Mouse (Mus musculus) ES-Bruce4 (cell line): ENCODE measurements around the gene Ugt1a8. TPM values are rescaled to one million over a fixed set of nuclear protein-coding genes. Genes with fewer than 3 reads are reported as not detected.

ENCODE experiments used
- H3K27ac ChIP-seq: 2 replicates; pipeline ENCODE4 v1.5.1; 2012; ENCODE audit warnings: low read length, inconsistent platforms; ENCODE audit not compliant: insufficient read depth
- H3K27me3 ChIP-seq: 2 replicates; pipeline ENCODE4 v1.6.1; 2012; ENCODE audit warnings: mild to moderate bottlenecking, low read length, inconsistent platforms; ENCODE audit not compliant: control insufficient read depth, poor library complexity, insufficient read depth, severe bottlenecking
- H3K36me3 ChIP-seq: 2 replicates; pipeline ENCODE4 v1.6.1; 2012; ENCODE audit warnings: inconsistent platforms, mild to moderate bottlenecking, low read length, moderate library complexity; ENCODE audit not compliant: control insufficient read depth, poor library complexity, insufficient read depth, severe bottlenecking
- H3K4me1 ChIP-seq: one replicate; pipeline ENCODE4 v1.8.1; 2011; ENCODE audit warnings: low read length; ENCODE audit not compliant: control insufficient read depth, insufficient read depth
- H3K4me3 ChIP-seq: 2 replicates; pipeline ENCODE4 v1.5.1; 2011; ENCODE audit warnings: low read depth, mild to moderate bottlenecking, low read length
- H3K9ac ChIP-seq: 2 replicates; pipeline ENCODE4 v1.6.1; 2012; ENCODE audit warnings: low read depth, mild to moderate bottlenecking, inconsistent platforms; ENCODE audit not compliant: poor library complexity, severe bottlenecking
- H3K9me3 ChIP-seq: replicated peaks from 2 replicates; pipeline ENCODE4 v1.6.1; 2012; ENCODE audit warnings: mild to moderate bottlenecking, low read length, inconsistent platforms; ENCODE audit not compliant: control insufficient read depth, poor library complexity, insufficient read depth, severe bottlenecking
- CTCF ChIP-seq: IDR thresholded peaks from one replicate; pipeline ENCODE4 v1.8.1; 2011; ENCODE audit warnings: low read depth, low read length
- EP300 ChIP-seq: IDR thresholded peaks from 2 replicates; pipeline ENCODE4 v1.6.1; 2011; ENCODE audit warnings: low read depth, low read length; ENCODE audit not compliant: insufficient read depth
- POLR2A ChIP-seq: IDR thresholded peaks from one replicate; pipeline ENCODE4 v1.8.1; 2011; ENCODE audit warnings: low read length; ENCODE audit not compliant: insufficient read depth
- polyA plus RNA-seq: library from polyadenylated mRNA; stranded (reverse); fragments of >200 nt; gene quantifications from 2 replicates; pipeline ENCODE4 v1.2.4, GENCODE M21; 2011; ENCODE audit warnings: low read depth; ENCODE audit not compliant: missing spikeins, insufficient read depth, insufficient read length

Ugt1a8 gene
- polyA plus RNA-seq, 1 experiment: not detected

DNA sequence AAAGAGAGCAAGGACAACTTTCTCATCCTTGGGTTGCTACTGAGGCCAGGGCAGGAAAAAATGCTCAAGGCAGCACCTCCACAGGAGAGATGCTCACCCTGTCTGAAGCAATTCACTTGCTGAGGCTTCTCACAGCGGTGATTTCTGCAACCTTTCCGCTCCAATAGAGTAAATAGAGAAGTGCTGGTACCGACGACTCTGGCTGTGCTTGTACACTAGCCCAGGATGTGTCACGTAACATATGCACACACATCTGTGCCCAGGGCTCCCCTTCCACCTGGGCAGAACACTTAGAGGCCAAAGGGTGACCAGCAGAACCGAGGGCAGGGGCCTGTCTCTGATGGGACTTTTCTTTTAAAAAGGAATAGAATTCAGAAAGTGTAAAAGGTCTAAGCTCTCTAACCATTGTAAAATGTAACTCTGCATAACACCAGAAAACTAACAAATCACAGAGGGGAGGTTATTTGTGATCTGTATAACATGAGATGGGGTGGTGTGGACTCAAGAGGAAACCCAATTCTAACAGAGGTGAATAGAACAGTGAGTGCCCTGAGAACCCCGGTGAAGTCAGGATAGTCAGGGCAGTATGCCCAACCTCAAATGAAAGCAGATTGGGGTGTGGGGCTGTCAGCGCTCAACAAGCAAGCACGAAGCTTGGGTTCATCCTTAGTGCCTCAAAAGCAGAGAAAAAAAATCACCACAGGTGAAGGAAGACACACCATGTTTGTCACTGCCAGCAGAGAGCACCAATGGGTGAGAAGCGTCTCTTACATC is 173.2 kb downstream of the Ugt1a8 start:
- Histone ChIP-seq H3K36me3 (peaks cover 34% of the 10 kb centered on the region), H3K4me3 (no peak overlapping the region), H3K9ac (no peak overlapping the region), H3K27ac (no peak overlapping the region), H3K4me1 (no peaks in the 10 kb centered on the region), H3K27me3 (no peaks in the 10 kb centered on the region), H3K9me3 (no peaks in the 10 kb centered on the region)
- no peak for TF ChIP-seq CTCF
- no peak for TF ChIP-seq POLR2A
- TF ChIP-seq EP300: no peak

DNA sequence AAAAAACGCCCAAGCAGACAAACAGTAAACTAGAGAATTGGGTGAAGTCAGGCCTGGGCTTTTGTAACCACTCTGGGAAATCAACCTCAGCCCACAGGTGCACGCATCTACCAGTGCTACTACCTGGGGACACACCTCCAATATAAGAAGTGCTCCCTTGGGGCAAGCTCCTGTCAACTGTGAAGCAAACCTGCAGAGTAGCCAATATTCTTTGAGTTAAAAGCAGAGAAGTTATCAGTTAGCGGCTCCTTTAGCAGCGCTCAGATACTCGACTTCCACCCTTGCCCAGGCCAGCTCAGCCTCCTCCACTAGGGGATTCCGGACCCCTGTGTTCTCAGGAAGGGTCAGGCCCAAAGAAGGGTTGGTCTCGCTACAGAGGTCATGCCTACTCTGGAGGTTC is 174.1 kb downstream of the Ugt1a8 start:
- H3K27me3 ChIP-seq: no peaks in the 10 kb centered on the region
- H3K9me3 ChIP-seq: no peaks in the 10 kb centered on the region
- H3K9ac ChIP-seq: no peak overlapping the region
- H3K36me3 ChIP-seq: peaks cover 43% of the 10 kb centered on the region
- H3K4me3 ChIP-seq: no peak overlapping the region
- no peaks in the 10 kb centered on the region for H3K4me1 ChIP-seq
- H3K27ac ChIP-seq: no peak overlapping the region
- TF ChIP-seq CTCF (no peak), POLR2A (no peak), EP300 (no peak)

DNA sequence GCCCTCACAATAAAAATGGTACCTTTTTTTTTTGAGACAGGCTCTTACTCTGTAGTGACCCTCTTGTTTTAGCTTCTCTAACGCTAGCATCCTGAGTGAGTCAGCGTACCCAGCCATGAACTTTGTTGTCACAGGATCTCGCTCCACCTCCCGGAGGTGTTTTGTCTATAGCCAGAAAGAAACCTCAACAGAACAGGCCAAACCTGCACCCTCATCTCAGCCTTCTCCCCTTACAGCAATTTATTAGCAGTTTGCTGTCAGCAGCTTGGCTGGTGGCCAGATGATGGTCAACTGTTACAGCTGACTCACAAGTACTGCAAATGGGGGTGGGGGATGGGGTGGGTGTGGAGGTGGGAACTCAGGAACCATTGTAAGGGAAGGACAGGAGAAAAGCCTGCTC is 174.6 kb downstream of the Ugt1a8 start:
- Histone ChIP-seq H3K36me3 (peaks cover 49% of the 10 kb centered on the region), H3K4me3 (no peak overlapping the region), H3K27me3 (no peaks in the 10 kb centered on the region), H3K9ac (no peak overlapping the region), H3K9me3 (no peaks in the 10 kb centered on the region), H3K4me1 (no peaks in the 10 kb centered on the region), H3K27ac (no peak overlapping the region)
- TF ChIP-seq CTCF (no peak), POLR2A (no peak), EP300 (no peak)

- Histone ChIP-seq H3K27ac (no peak overlapping the region), H3K36me3 (peaks cover 56% of the 10 kb centered on the region), H3K27me3 (no peaks in the 10 kb centered on the region), H3K9ac (no peak overlapping the region), H3K9me3 (no peaks in the 10 kb centered on the region), H3K4me1 (no peaks in the 10 kb centered on the region), H3K4me3 (no peak overlapping the region)
- TF ChIP-seq EP300 (no peak), CTCF (no peak), POLR2A (no peak)
Observed at GRCm38 (mm10) chr1:88262961-88263360, 175.3 kb downstream of the Ugt1a8 start.

- Histone ChIP-seq H3K27me3 (no peaks in the 10 kb centered on the region), H3K27ac (no peak overlapping the region), H3K36me3 (peaks cover 63% of the 10 kb centered on the region), H3K4me1 (no peaks in the 10 kb centered on the region), H3K9ac (no peak overlapping the region), H3K4me3 (no peak overlapping the region), H3K9me3 (no peaks in the 10 kb centered on the region)
- TF ChIP-seq CTCF (no peak), EP300 (no peak), POLR2A (no peak)
Observed at GRCm38 (mm10) chr1:88263778-88264177, 176.2 kb downstream of the Ugt1a8 start.

- no peak overlapping the region for H3K27ac ChIP-seq
- TF ChIP-seq CTCF (no peak), POLR2A (no peak), EP300 (no peak)
- H3K36me3 ChIP-seq: peaks cover 69% of the 10 kb centered on the region
- no peaks in the 10 kb centered on the region for H3K27me3 ChIP-seq
- no peak overlapping the region for H3K9ac ChIP-seq
- H3K9me3 ChIP-seq: no peaks in the 10 kb centered on the region
- no peaks in the 10 kb centered on the region for H3K4me1 ChIP-seq
- H3K4me3 ChIP-seq: no peak overlapping the region
Observed at GRCm38 (mm10) chr1:88264237-88264868, 176.7 kb downstream of the Ugt1a8 start.
